Mouse (Mus musculus) brain, embryonic 14.5 days (tissue): ENCODE measurements at regions not wholly inside any gene's neighbourhood (a gene's known extent, or its start where the extent isn't known, plus 50 kb on each side); places are given as distances from the start of the nearest gene placed in this dataset.

Experiments used
- CTCF ChIP-seq: fragments of 200-500 bp; IDR thresholded peaks from 2 replicates; pipeline ENCODE4 v1.5.1; 2012; ENCODE audit warnings: inconsistent platforms, mild to moderate bottlenecking, moderate library complexity, borderline replicate concordance; ENCODE audit not compliant: insufficient read depth, insufficient read length; ENCODE audit errors: extremely low read depth
- POLR2A ChIP-seq: fragments of 200-500 bp; IDR thresholded peaks from 2 replicates; pipeline ENCODE4 v1.6.1; 2012; ENCODE audit warnings: mild to moderate bottlenecking, inconsistent platforms, borderline replicate concordance; ENCODE audit not compliant: poor library complexity, insufficient read depth, insufficient read length, severe bottlenecking; ENCODE audit errors: extremely low read depth

GRCm38 (mm10) chr2:71640251-71640650 lies 93.7 kb upstream of the Dlx2 start:
- TF ChIP-seq CTCF (no peak), POLR2A (no peak)
